Mouse (Mus musculus) hindbrain, embryonic 11.5 days (tissue): ENCODE measurements around the gene Diras1. TPM values are rescaled to one million over a fixed set of nuclear protein-coding genes. Genes with fewer than 3 reads are reported as not detected.
"Not testable (repeated sequence)": the region's sequence is repeated elsewhere in the genome, so short reads cannot be mapped to it uniquely, and the experiment has no call there.

Source experiments
- ATAC-seq: fragments of 200-750 bp; cut with Nextera tagmentation; 2 replicates; pipeline ENCODE4 v1.8.0; 2017; ENCODE audit warnings: mild to moderate bottlenecking, moderate TSS enrichment, moderate library complexity; ENCODE audit not compliant: low FRiP score
- DNase-seq: peaks from one replicate; pipeline ENCODE4 v3.0.0-alpha.2; 2015; ENCODE audit warnings: low spot score
- H3K27ac ChIP-seq: fragments of 300-500 bp; sonication (generic); 2 replicates; pipeline ENCODE4 v1.5.1; 2014; ENCODE audit warnings: mild to moderate bottlenecking, low read depth, low read length
- H3K27me3 ChIP-seq: fragments of 300-500 bp; sonication (generic); 2 replicates; pipeline ENCODE4 v1.6.1; 2014; ENCODE audit warnings: mild to moderate bottlenecking, low read length, moderate library complexity, mixed read lengths; ENCODE audit not compliant: control insufficient read depth, insufficient read depth
- H3K36me3 ChIP-seq: fragments of 300-500 bp; sonication (generic); 2 replicates; pipeline ENCODE4 v1.6.1; 2014; ENCODE audit warnings: mild to moderate bottlenecking, low read length, moderate library complexity, mixed read lengths; ENCODE audit not compliant: control insufficient read depth, insufficient read depth
- H3K4me1 ChIP-seq: fragments of 300-500 bp; sonication (generic); replicated peaks from 2 replicates; pipeline ENCODE4 v1.6.1; 2014; ENCODE audit warnings: low read length, mixed read lengths; ENCODE audit not compliant: control insufficient read depth, insufficient read depth
- H3K4me2 ChIP-seq: fragments of 300-500 bp; sonication (generic); replicated peaks from 2 replicates; pipeline ENCODE4 v1.6.1; 2014; ENCODE audit warnings: mild to moderate bottlenecking, low read depth, low read length
- H3K4me3 ChIP-seq: fragments of 300-500 bp; sonication (generic); 2 replicates; pipeline ENCODE4 v1.5.1; 2014; ENCODE audit warnings: low read depth, low read length
- H3K9ac ChIP-seq: fragments of 300-500 bp; sonication (generic); 2 replicates; pipeline ENCODE4 v1.6.1; 2014; ENCODE audit warnings: low read depth, low read length
- H3K9me3 ChIP-seq: fragments of 300-500 bp; sonication (generic); 2 replicates; pipeline ENCODE4 v1.6.1; 2016; ENCODE audit warnings: low read length; ENCODE audit not compliant: control insufficient read depth
- WGBS: fragments of 180-500 bp; shearing (Covaris S2); extraction: QIAGEN DNeasy Blood & Tissue Kit; methylation state at CpG from one replicate; pipeline ENCODE4 v1.1.7; 2014; 5-methylcytosine and 5-hydroxymethylcytosine counted together
- polyA plus RNA-seq: library from polyadenylated mRNA; unstranded; fragments of >200 nt; fragmentation: Nextera tagmentation; extraction: Ambion mirVana; gene quantifications from 2 replicates; pipeline ENCODE4 v1.2.1, GENCODE M21; 2014

The Diras1 gene
- polyA plus RNA-seq, 1 experiment from 2014 or later = 3.4 TPM

DNA sequence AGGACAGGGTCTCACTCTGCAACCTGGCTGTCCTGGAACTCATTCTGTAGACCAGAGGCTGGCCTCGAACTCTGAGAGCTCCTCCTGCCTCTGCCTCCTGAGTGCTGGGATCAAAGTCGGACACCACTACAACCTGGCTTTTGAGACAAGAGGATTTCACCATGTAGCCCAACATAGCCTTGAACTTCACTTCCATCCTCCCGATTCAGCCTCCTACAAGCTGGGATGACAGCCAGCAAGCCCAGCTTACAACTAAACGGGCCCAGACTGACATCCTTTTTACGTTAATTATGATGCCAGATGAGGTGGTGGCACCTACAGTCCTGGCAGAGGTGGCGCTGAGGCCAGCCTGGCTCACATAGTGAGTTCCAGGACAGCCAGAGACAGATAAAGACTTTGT lies 33.4 kb upstream of the Diras1 start:
- no peaks in the 10 kb centered on the region for H3K27me3 ChIP-seq
- peak overlapping the region; percentile 82 for H3K9ac ChIP-seq
- DNase-seq (no peak), ATAC-seq (no peak)
- H3K9me3 ChIP-seq = no peaks in the 10 kb centered on the region
- 0 out of 2 replicates have a peak, but pooled peaks cover 3% of the 10 kb centered on the region for H3K36me3 ChIP-seq
- H3K4me1 ChIP-seq = peaks cover 9% of the 10 kb centered on the region
- 93% methylated on average over 6 of the region's 6 CpGs for WGBS
- H3K4me2 ChIP-seq = peak overlapping the region; percentile 84
- peak overlapping the region; percentile 86 for H3K4me3 ChIP-seq
- no peak overlapping the region for H3K27ac ChIP-seq

GRCm38 (mm10) chr10:81057406-81058130 lies 32.1 kb upstream of the Diras1 start:
- Histone ChIP-seq H3K9me3 (no peaks in the 10 kb centered on the region), H3K36me3 (0 out of 2 replicates have a peak, but pooled peaks cover 3% of the 10 kb centered on the region), H3K9ac (no peak overlapping the region), H3K4me3 (no peak overlapping the region), H3K4me1 (peaks cover 9% of the 10 kb centered on the region), H3K27ac (no peak overlapping the region), H3K4me2 (no peak overlapping the region), H3K27me3 (no peaks in the 10 kb centered on the region)
- no peak for DNase-seq
- WGBS = 94% methylated on average over 23 of the region's 23 CpGs
- ATAC-seq = no peak

DNA sequence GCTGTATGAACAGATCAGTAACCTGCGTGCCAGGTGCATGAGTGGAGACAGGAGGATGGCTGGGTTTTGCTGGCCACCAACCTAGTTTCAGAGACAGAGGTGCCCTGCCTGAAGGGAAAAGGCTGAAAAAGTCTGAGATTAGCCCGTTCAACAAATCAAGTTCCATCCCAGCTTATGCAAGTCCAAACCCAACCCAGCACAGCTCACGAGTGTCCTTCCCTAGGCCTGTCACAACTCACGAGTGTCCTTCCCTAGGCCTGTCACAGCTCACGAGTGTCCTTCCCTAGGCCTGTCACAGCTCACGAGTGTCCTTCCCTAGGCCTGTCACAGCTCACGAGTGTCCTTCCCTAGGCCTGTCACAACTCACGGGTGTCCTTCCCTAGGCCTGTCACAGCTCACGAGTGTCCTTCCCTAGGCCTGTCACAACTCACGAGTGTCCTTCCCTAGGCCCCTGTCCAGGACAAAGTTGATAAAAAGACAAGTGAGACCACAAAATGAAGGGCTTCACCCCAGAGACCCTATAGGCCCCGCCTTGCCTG lies 30.4 kb upstream of the Diras1 start:
- not testable (repeated sequence) for H3K9ac ChIP-seq, DNase-seq, H3K4me2 ChIP-seq, H3K27me3 ChIP-seq, H3K4me3 ChIP-seq, H3K9me3 ChIP-seq, H3K4me1 ChIP-seq, ATAC-seq, H3K27ac ChIP-seq
- 86% methylated on average over 11 of the region's 11 CpGs for WGBS
- peaks cover 11% of the 10 kb centered on the region; the same call in 1 of the 2 replicates for H3K36me3 ChIP-seq

GRCm38 (mm10) chr10:81055169-81055568 lies 29.7 kb upstream of the Diras1 start:
- WGBS = 83% methylated on average over 6 of the region's 6 CpGs
- DNase-seq (no peak), ATAC-seq (no peak)
- H3K4me1 ChIP-seq = peaks cover 9% of the 10 kb centered on the region
- no peak overlapping the region for H3K27ac ChIP-seq
- peaks cover 17% of the 10 kb centered on the region; the same call in 1 of the 2 replicates for H3K36me3 ChIP-seq
- no peak overlapping the region for H3K9ac ChIP-seq
- H3K4me3 ChIP-seq = no peak overlapping the region
- H3K27me3 ChIP-seq = no peaks in the 10 kb centered on the region
- no peaks in the 10 kb centered on the region for H3K9me3 ChIP-seq
- no peak overlapping the region for H3K4me2 ChIP-seq

GRCm38 (mm10) chr10:81052577-81052976 lies 27.1 kb upstream of the Diras1 start:
- H3K4me1 ChIP-seq = no peaks in the 10 kb centered on the region
- H3K9ac ChIP-seq = no peak overlapping the region
- no peak overlapping the region for H3K4me2 ChIP-seq
- no peak for DNase-seq
- H3K9me3 ChIP-seq = no peaks in the 10 kb centered on the region
- peaks cover 33% of the 10 kb centered on the region; the same call in 1 of the 2 replicates for H3K36me3 ChIP-seq
- no peaks in the 10 kb centered on the region for H3K27me3 ChIP-seq
- WGBS = 91% methylated on average over 5 of the region's 5 CpGs
- ATAC-seq = no peak
- no peak overlapping the region for H3K27ac ChIP-seq
- no peak overlapping the region for H3K4me3 ChIP-seq

DNA sequence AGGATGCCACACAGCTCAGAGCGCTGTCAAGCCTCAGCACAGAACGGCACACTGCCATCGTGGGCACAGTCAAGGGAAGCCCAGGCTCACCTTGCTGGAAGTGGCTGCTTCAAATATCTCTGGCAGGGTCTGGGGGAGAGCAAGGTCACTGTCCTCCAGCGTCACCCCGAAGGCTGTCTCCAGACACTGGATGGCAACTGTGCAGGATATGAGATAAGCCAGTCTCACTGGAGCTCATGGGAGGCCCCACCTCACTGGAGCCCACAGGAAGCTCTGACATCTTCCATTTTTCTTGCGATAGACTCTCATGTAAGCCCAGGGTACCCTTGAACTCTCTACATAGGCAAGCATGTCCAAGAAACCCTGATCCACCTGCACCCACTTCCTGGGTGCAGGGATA lies 25.7 kb upstream of the Diras1 start:
- Histone ChIP-seq H3K4me1 (no peaks in the 10 kb centered on the region), H3K9me3 (no peaks in the 10 kb centered on the region), H3K4me3 (no peak overlapping the region), H3K36me3 (peaks cover 38% of the 10 kb centered on the region), H3K27me3 (no peaks in the 10 kb centered on the region), H3K27ac (no peak overlapping the region), H3K9ac (no peak overlapping the region), H3K4me2 (no peak overlapping the region)
- DNase-seq = no peak
- WGBS = 93% methylated on average over 6 of the region's 6 CpGs
- ATAC-seq = no peak

GRCm38 (mm10) chr10:81050645-81051044 lies 25.2 kb upstream of the Diras1 start:
- no peak overlapping the region for H3K27ac ChIP-seq
- no peak overlapping the region for H3K4me2 ChIP-seq
- no peaks in the 10 kb centered on the region for H3K9me3 ChIP-seq
- 94% methylated on average over 3 of the region's 4 CpGs for WGBS
- H3K9ac ChIP-seq = no peak overlapping the region
- peak; percentile 55 for DNase-seq
- no peak overlapping the region for H3K4me3 ChIP-seq
- H3K36me3 ChIP-seq = peaks cover 40% of the 10 kb centered on the region
- ATAC-seq = no peak
- no peaks in the 10 kb centered on the region for H3K4me1 ChIP-seq
- no peaks in the 10 kb centered on the region for H3K27me3 ChIP-seq

DNA sequence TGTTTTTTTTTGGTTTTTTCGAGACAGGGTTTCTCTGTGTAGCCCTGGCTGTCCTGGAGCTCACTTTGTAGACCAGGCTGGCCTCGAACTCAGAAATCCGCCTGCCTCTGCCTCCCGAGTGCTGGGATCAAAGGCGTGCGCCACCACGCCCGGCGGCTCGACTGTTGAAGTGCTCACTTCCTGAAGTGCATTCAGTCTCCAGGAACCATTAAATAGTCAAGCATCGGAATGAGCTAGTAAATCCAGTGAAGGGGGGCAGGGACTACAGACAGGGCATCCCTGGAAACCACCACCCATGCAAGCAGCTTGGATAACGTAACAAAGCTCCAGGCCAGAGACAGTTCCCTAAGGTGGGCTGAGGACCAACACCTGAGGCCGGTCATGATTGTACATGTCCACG lies 19.8 kb upstream of the Diras1 start:
- ATAC-seq, DNase-seq, H3K27me3 ChIP-seq, H3K4me2 ChIP-seq, H3K9ac ChIP-seq, H3K4me3 ChIP-seq, H3K27ac ChIP-seq, H3K9me3 ChIP-seq, H3K4me1 ChIP-seq: not testable (repeated sequence)
- WGBS = 91% methylated on average over 12 of the region's 14 CpGs
- H3K36me3 ChIP-seq = peaks cover 34% of the 10 kb centered on the region
